Mouse (Mus musculus): ENCODE results near the gene Socs2.

- TF ChIP-seq CTCF (IDR thresholded peaks at IDR 0.05; ENCODE audit: low read depth) (no peak), EP300 (IDR thresholded peaks at IDR 0.05; ENCODE audit: low read depth) (no peak)
Observed at GRCm38 (mm10) chr10:95408487-95408886, 8.5 kb downstream of the Socs2 start.

All from liver, embryonic 14.5 days (tissue).